Mouse (Mus musculus) layer of hippocampus, adult 2 months (tissue): Measurements from ENCODE around the gene Rab11fip4. TPM values are rescaled to one million over a fixed set of nuclear protein-coding genes. Genes with fewer than 3 reads are reported as not detected.
"Not testable (repeated sequence)": the region's sequence is repeated elsewhere in the genome, so short reads cannot be mapped to it uniquely, and the experiment has no call there.

Experiments used
- DNase-seq, 2 experiments: peaks; one replicate each; pipeline ENCODE4 v3.0.0; 2022; ENCODE audit warnings: low spot score in 2 of 2
- H3K27ac ChIP-seq: fragments of 200-600 bp; 2 replicates; pipeline ENCODE4 v1.8.1; 2022
- H3K4me3 ChIP-seq: fragments of 200-600 bp; 2 replicates; pipeline ENCODE4 v1.8.1; 2022; ENCODE audit warnings: mild to moderate bottlenecking
- CTCF ChIP-seq: fragments of 200-600 bp; conservative IDR thresholded peaks from 2 replicates; pipeline ENCODE4 v1.8.1; 2022; ENCODE audit warnings: antibody characterized with exemption, mild to moderate bottlenecking, moderate library complexity
- total RNA-seq, 2 experiments: library from RNA; stranded (reverse); gene quantifications; 2 replicates each; pipeline ENCODE4 v1.2.3; 2021

Rab11fip4 gene
- total RNA-seq, 2 experiments from 2014 or later = 163 to 168 TPM

- TF ChIP-seq CTCF = no peak
- no peak overlapping the region for H3K4me3 ChIP-seq
- DNase-seq = no peak
- H3K27ac ChIP-seq = 0 out of 2 replicates have a peak overlapping the region, but pooled peaks have one; percentile 48
These were observed 86.4 kb downstream of the Rab11fip4 start for GRCm38 (mm10) chr11:79677402-79677801.

GRCm38 (mm10) chr11:79678363-79679153 is 87.5 kb downstream of the Rab11fip4 start:
- no peak for DNase-seq
- Histone ChIP-seq H3K27ac (peak overlapping the region; percentile 1; the same call in 1 of the 2 replicates), H3K4me3 (no peak overlapping the region)
- TF ChIP-seq CTCF = no peak

- H3K4me3 ChIP-seq = no peak overlapping the region
- DNase-seq = no peak
- TF ChIP-seq CTCF = no peak
These were observed 88.9 kb downstream of the Rab11fip4 start for GRCm38 (mm10) chr11:79679929-79680328.

DNA sequence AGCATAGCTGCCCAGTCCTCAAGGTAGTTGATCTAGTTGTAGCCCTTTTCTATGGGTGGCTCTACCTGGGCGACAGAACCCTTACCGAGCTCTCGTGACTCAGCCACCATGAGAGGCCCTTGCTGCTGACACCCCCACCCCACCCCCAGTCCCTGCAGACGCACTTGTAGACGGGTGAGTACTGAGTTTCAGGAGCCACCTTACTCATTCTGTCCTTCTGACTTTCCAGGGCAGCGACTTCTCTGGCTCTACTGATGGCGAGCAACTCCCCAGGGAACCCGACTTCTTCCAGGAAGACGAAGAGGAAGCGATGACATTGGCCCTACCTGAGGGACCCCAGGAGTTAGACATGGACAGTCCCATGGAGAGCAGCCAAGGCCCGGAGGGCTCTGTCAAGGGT is 89.5 kb downstream of the Rab11fip4 start:
- no peak for TF ChIP-seq CTCF
- no peak overlapping the region for H3K4me3 ChIP-seq
- H3K27ac ChIP-seq = no peak overlapping the region
- DNase-seq = no peak

More at GRCm38 (mm10) chr11:79679929-79680328, 88.9 kb downstream of the Rab11fip4 start:
- H3K27ac ChIP-seq = no peak overlapping the region

DNA sequence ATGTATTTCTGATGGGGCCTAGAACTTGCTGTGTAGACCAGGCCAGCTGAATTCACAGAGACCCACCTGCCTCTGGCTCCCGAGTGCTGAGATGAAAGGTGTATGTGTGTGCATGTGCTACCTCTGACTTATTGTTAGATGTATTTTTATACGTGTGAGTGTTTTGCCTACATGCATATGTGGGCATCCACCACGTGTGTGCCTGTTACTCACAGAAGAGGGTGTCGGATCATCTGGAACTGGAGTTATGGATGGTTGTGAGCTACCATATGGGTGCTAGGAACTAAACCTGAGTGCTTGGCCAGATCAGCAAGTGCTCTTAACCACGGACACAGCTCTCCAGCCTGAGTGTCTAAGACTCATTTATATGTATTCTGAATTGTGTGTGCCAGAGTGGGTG is 90.2 kb downstream of the Rab11fip4 start:
- no peak for TF ChIP-seq CTCF
- H3K27ac ChIP-seq = no peak overlapping the region
- no peak for DNase-seq
- H3K4me3 ChIP-seq = no peak overlapping the region

GRCm38 (mm10) chr11:79681798-79682197 is 90.8 kb downstream of the Rab11fip4 start:
- Histone ChIP-seq H3K27ac (no peak overlapping the region), H3K4me3 (no peak overlapping the region)
- no peak for TF ChIP-seq CTCF
- no peak for DNase-seq

DNA sequence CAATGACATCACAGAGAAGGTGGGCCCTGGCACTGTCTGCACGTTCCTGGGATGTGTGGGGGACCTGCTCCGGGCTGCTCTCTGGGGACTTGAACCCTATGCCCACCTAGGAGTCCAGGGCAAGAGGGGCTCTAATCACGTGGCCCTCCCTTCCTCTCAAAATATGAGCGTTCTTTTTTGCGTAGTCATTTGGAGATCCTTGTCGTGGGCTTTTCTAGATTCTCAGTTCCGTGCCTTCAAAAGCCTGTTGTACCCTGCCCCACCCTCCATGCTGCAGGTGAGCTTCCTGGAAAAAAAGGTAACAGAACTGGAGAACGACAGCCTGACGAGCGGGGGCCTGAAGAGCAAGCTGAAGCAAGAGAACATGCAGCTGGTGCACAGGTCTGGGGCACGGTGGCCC is 94.1 kb downstream of the Rab11fip4 start:
- Histone ChIP-seq H3K27ac (no peak overlapping the region), H3K4me3 (no peak overlapping the region)

GRCm38 (mm10) chr11:79686501-79687121 is 95.6 kb downstream of the Rab11fip4 start:
- Histone ChIP-seq H3K4me3 (no peak overlapping the region), H3K27ac (no peak overlapping the region)
- TF ChIP-seq CTCF = peak; percentile 92
- DNase-seq = peak; percentile 84 to 89

More for the DNA sequence above, 94.1 kb downstream of the Rab11fip4 start:
- DNase-seq = no peak
- no peak for TF ChIP-seq CTCF

DNA sequence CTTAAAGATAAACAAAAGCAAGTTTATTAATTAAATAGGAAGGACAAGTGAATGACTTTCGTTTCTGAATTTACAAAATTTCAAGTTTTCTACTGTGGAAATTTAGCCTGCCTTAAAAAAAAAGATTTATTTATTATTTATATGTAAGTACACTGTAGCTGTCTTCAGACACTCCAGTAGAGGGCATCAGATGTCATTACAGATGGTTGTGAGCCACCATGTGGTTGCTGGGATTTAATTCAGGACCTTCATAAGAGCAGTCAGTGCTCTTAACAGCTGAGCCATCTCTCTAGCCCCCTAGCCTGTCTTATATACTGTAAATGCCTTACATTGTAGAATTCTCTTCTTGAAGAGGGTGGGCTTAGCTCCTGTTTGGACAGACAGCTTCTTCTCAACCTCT is 98.9 kb downstream of the Rab11fip4 start:
- DNase-seq = no peak
- Histone ChIP-seq H3K27ac (no peak overlapping the region), H3K4me3 (no peak overlapping the region)
- TF ChIP-seq CTCF = peak; percentile 64

DNA sequence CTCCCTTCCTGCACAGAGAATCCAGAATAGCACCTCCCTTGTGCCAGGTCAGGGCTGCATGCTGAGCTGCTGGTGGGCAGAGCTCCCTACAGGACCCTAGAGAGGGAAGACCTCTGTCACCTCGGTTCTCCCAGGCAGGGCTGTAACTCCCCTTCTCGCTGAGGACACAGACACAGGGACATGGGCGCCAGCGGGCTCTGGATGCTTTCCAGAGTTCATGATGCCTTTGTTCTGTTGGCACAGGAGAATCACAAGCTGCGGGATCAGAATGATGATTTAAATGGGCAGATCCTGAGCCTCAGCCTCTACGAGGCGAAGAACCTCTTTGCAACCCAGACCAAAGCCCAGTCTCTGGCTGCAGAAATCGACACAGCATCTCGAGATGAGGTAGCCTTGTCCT is 100.5 kb downstream of the Rab11fip4 start:
- no peak for TF ChIP-seq CTCF
- Histone ChIP-seq H3K27ac (no peak overlapping the region; the same call in 1 of the 2 replicates), H3K4me3 (no peak overlapping the region)
- no peak for DNase-seq

DNA sequence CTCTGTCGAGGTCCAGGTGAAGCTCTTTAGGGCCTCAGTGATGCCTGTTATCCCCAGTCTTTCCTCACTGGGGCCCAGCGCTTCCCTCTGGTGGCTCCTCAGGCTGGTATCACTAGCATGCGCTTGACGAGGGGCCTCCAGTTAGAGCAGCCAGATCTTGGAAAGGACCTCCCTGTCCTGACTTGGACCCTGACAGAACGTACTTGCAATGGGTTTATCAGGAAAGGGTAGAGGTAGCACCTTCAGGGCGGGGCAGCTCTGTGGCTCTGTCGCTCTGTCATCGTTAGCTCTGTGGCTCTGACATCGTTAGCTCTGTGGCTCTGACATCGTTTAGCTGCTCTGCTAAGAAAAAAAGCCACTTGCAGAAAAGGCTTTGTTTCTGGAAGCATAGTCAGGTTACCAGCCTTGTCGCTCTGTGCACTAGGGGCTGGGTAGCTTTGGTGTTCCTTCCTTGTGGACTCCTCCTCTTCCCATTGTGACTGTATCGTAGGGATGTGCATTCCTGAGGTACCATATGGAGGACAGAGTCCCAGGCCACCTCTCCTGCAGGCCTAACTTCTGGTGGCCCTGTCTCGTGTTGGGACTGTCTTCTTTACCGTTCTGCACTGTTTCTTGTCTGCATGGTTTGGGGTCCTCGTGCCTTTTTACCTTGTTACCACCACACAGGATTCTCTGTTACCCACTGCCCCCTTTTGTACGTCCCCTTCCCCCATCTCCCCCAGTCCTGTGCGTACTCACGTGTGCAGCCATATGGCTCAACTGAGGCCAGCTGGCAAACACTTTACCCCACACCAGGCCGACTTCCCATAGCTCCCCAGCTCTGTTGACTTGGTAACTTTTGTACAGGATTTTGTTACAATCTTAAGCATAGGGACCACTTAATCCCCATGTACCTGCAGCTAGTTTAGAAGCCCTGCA is 105.6 kb downstream of the Rab11fip4 start:
- peak overlapping the region; percentile 18; the same call in 1 of the 2 replicates for H3K27ac ChIP-seq
- no peak for DNase-seq
- TF ChIP-seq CTCF = no peak
- no peak overlapping the region for H3K4me3 ChIP-seq

- H3K4me3 ChIP-seq = no peak overlapping the region
- no peak for DNase-seq
- no peak overlapping the region for H3K27ac ChIP-seq
- no peak for TF ChIP-seq CTCF
These were observed 107.1 kb downstream of the Rab11fip4 start for GRCm38 (mm10) chr11:79698071-79698470.

GRCm38 (mm10) chr11:79698542-79698941 is 107.5 kb downstream of the Rab11fip4 start:
- DNase-seq, H3K27ac ChIP-seq, H3K4me3 ChIP-seq: not testable (repeated sequence)
